Mouse (Mus musculus): ENCODE results near the gene Zfp352.
"Not testable (repeated sequence)": the region's sequence is repeated elsewhere in the genome, so short reads cannot be mapped to it uniquely, and the experiment has no call there.

DNA sequence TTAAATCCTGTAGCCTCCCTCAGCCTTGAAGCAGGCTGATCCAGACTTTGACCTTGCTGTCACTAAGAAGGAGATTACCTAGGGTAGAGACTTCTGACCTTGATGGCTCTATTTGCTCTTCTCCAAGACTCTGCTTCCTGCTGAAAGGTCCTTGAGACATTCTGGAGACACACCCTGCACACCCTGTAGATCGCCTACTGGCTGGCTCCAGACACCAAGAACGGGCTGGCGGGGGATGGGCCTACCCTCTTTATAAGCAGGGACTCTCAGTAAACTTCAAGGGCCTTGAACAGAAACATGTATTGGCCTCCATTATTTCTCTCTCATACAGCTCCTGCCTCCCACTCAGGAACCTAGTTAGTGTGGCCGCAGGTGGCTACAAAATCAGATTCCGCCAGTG, 17.0 kb downstream of the Zfp352 start:
- TF ChIP-seq CTCF, POLR2A (IDR thresholded peaks at IDR 0.05; ENCODE audit: insufficient read depth, low read depth, low read length): not testable (repeated sequence)

All from olfactory bulb, adult 2 months (tissue).